Mouse (Mus musculus): ENCODE measurements around the gene Eid1. TPM values are rescaled to one million over a fixed set of nuclear protein-coding genes. Genes with fewer than 3 reads are reported as not detected.
A peak's percentile ranks its signal among the peaks of the same experiment; 100 is the strongest.

The Eid1 gene
- polyA plus RNA-seq, 1 experiment from 2014 or later: 276 TPM

DNA sequence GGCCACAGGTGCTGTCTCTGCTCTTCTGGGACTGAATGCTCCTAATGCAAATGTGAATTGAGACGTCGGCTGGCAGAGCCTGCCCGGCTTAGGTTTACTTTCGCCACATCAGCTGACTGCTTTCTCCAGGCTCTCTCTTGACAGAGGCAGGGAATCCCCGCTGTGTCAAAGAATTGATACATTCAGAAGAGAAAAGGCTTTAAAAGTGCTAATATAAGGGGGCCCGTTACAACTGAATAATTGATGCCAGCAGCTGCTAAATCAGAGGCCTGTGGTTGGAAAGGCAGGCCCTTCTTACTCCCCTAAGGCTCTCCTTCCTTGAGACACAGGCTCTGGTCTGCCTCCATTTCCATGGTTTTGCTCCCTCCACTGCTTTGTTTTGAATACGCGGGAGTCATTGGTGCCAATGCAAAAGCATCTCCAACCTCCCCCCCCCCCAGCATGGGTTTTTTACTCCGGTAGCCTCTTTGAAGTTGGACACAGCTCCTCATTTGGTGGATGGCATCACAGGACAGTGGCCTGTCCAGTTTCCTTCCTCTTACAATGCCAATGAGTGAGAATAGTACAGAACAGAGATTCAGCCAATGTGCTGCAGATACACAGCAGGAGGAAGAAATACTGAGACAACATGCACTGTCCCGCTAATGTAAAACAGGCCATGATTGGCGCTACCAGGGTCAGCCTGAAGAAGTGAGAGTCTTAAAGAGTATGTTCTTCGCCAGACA lies 32.2 kb downstream of the Eid1 start:
- Histone ChIP-seq H3K36me3 (no peaks in the 10 kb centered on the region), H3K9me3 (no peaks in the 10 kb centered on the region), H3K27me3 (no peaks in the 10 kb centered on the region), H3K4me1 (replicated peaks) (no peaks in the 10 kb centered on the region), H3K27ac (no peak overlapping the region), H3K4me3 (replicated peaks) (no peak overlapping the region), H3K4me2 (no peak overlapping the region), H3K9ac (replicated peaks) (no peak overlapping the region)
- WGBS: 49% methylated on average over 12 of the region's 12 CpGs
- no peak for ATAC-seq (ENCODE audit: insufficient number of reproducible peaks, insufficient read depth, low FRiP score, low TSS enrichment, low read depth)

DNA sequence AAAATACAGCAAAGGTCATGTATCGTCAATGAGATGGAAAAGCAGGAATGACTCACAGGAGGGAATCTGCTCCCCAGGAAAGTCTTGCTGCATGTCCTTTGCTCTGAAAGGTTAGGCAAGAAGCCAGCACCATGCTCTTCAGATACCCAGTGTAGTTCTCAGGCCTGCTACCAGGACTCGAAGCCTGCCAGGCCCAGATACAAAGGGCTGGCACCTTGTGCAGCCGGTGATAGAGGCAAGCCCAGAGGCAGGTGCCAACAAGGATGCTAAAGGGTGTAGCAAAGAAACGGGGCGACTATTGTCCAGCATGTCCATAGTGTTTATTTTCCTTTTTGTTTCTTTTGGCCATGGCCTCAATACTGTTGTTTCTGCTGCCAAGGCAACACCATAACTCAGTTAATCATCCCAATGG lies 33.6 kb downstream of the Eid1 start:
- no peak for ATAC-seq (ENCODE audit: insufficient number of reproducible peaks, insufficient read depth, low FRiP score, low TSS enrichment, low read depth)

DNA sequence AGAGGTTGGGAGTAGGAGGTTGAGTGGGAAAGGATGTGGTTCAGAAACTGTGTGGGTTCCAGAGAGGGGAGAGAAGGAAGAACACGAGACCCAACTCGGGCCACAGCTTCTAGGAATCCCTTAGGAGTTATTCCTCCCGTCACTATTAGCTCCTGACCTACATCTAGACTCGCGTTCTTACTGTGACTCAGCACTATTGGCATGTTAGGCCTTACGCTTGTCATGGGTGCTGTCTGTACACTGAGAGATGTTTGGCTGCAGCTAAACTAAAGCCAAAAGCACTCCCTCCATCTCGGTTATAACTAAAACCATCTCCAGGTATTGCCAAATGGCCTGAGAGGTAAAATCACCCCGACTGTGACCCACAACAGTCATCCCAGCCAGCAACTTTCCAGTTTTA lies 43.7 kb downstream of the Eid1 start:
- Histone ChIP-seq H3K4me2 (no peak overlapping the region), H3K4me1 (replicated peaks) (no peaks in the 10 kb centered on the region), H3K4me3 (replicated peaks) (no peak overlapping the region), H3K27ac (no peak overlapping the region), H3K9me3 (no peaks in the 10 kb centered on the region), H3K36me3 (no peaks in the 10 kb centered on the region), H3K27me3 (peaks cover 11% of the 10 kb centered on the region), H3K9ac (replicated peaks) (no peak overlapping the region)
- no peak for ATAC-seq (ENCODE audit: insufficient number of reproducible peaks, insufficient read depth, low FRiP score, low TSS enrichment, low read depth)
- 85% methylated on average over 8 of the region's 8 CpGs for WGBS

More for the DNA sequence above, 33.6 kb downstream of the Eid1 start:
- WGBS: 94% methylated on average over 5 of the region's 5 CpGs
- Histone ChIP-seq H3K9ac (replicated peaks) (no peak overlapping the region), H3K4me1 (replicated peaks) (no peaks in the 10 kb centered on the region), H3K27ac (no peak overlapping the region), H3K4me2 (no peak overlapping the region), H3K36me3 (no peaks in the 10 kb centered on the region), H3K27me3 (no peaks in the 10 kb centered on the region), H3K4me3 (replicated peaks) (no peak overlapping the region), H3K9me3 (no peaks in the 10 kb centered on the region)

DNA sequence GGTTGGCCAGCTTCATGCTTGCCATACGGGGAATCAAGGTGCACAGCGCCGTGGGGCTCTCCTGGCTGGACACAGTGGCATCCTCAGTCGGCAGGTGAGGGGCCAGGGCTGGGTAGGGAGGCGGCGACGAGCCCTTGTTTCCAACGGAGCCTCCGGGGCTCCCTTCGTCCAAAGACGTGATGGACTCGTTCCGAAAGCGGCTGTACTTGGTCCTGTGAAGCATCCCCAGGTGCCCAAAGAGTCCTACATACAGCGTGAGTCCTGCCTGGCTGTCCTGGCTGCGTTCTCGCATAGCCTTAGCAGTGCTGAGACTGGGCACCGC lies 50.2 kb downstream of the Eid1 start:
- Histone ChIP-seq H3K27ac (no peak overlapping the region), H3K27me3 (peaks cover 43% of the 10 kb centered on the region), H3K4me3 (replicated peaks) (peak overlapping the region; percentile 55), H3K4me1 (replicated peaks) (peaks cover 14% of the 10 kb centered on the region), H3K36me3 (no peaks in the 10 kb centered on the region), H3K4me2 (peak overlapping the region; percentile 100), H3K9ac (replicated peaks) (peak overlapping the region; percentile 55), H3K9me3 (no peaks in the 10 kb centered on the region)
- WGBS: under 1% methylated on average over 18 of the region's 18 CpGs
- ATAC-seq (ENCODE audit: insufficient number of reproducible peaks, insufficient read depth, low FRiP score, low TSS enrichment, low read depth): peak; percentile 39; the same call in 1 of the 2 replicates

DNA sequence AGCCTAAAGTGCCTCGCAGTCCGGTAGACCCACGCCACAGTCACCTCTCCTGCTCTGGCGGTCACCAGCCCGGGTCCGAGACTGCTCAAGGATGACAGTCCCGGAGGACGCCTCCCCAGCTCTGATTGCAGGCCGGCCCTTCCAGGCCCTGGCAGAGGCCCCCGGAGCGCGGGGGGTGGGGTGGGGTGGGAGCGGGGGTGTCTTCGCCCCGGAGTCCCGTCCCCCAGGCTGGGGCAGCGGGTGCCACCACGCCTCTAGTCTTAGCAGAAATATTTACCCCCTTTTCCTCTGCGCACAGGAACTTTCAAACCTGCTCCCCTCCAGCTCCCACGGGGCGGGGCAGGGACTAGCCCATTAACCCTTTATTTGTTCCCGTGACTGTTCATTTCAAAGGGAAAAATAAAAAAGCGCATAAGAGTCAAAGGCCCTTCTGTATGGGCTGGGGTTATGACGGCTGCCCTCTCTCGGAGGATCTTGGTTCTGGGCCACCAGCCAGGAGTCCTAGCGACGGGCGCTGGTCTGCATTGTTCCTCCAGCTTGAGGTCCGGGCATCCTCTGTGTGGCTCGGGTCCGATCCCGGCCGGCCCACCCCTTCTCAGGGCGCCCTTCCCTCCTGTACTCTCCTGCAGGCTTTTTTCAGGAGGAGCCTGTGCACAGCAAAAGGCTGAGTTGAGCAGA lies 50.7 kb downstream of the Eid1 start:
- no peak overlapping the region; the same call in 1 of the 2 replicates for H3K27ac ChIP-seq
- H3K4me1 ChIP-seq (replicated peaks): peaks cover 14% of the 10 kb centered on the region
- WGBS: under 1% methylated on average over 34 of the region's 34 CpGs

DNA sequence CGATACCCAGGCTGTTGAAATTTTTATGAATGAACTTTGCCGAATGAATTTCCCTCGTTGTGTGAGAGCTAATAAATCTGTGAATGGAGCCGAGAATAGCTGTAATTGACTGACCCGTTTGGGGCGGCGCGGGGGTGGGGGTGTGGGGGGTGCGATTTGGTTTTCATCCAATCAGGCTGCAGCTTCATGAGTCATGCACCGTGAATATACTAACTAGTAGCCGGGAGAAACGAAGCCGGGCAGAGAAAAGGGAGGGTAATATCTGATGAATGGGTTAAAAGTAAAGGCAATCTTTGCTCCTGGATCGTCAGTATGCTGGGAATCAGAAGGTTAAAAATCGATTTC lies 51.2 kb downstream of the Eid1 start, which contains the start of gene Shc4:
Gene Shc4 (minus strand): TSS at position 63 of the 345 bp plus-strand sequence.
- Histone ChIP-seq H3K4me3 (replicated peaks) (peak within 1 kb of the TSS; percentile 55), H3K9me3 (no peaks in the 10 kb centered on the region), H3K9ac (replicated peaks) (peak within 1 kb of the TSS; percentile 55), H3K27ac (no peak within 1 kb of the TSS; the same call in 1 of the 2 replicates), H3K4me2 (peak within 1 kb of the TSS; percentile 100), H3K36me3 (no peaks in the 10 kb centered on the region), H3K27me3 (peaks cover 46% of the 10 kb centered on the region), H3K4me1 (replicated peaks) (peaks cover 14% of the 10 kb centered on the region)
- under 1% methylated on average over 15 of the region's 15 CpGs for WGBS
- peak; percentile 62 for ATAC-seq (ENCODE audit: insufficient number of reproducible peaks, insufficient read depth, low FRiP score, low TSS enrichment, low read depth)

More for the DNA sequence above, 50.7 kb downstream of the Eid1 start:
- Histone ChIP-seq H3K9me3 (no peaks in the 10 kb centered on the region), H3K27me3 (peaks cover 46% of the 10 kb centered on the region), H3K9ac (replicated peaks) (peak overlapping the region; percentile 55), H3K4me3 (replicated peaks) (peak overlapping the region; percentile 55), H3K4me2 (peak overlapping the region; percentile 100), H3K36me3 (no peaks in the 10 kb centered on the region)
- peak; percentile 74 for ATAC-seq (ENCODE audit: insufficient number of reproducible peaks, insufficient read depth, low FRiP score, low TSS enrichment, low read depth)

Other genes starting within 250 kb of the Eid1 start
- 0.20 and 0.32 TPM in 2 replicates for gene Gm9913, start 168.0 kb upstream of the Eid1 start, polyA plus RNA-seq (2016; fragmentation: Nextera tagmentation; extraction: Ambion mirVana)
- gene Fbn1, start 165.1 kb upstream of the Eid1 start, polyA plus RNA-seq (2016; fragmentation: Nextera tagmentation; extraction: Ambion mirVana): 11.5 and 14.2 TPM in 2 replicates
- 9.3 and 9.7 TPM in 2 replicates for gene Cep152, start 48.0 kb upstream of the Eid1 start, polyA plus RNA-seq (2016; fragmentation: Nextera tagmentation; extraction: Ambion mirVana)
- 1.1 and 1.2 TPM in 2 replicates for gene Shc4, start 51.1 kb downstream of the Eid1 start, polyA plus RNA-seq (2016; fragmentation: Nextera tagmentation; extraction: Ambion mirVana)
- gene Secisbp2l, start 109.8 kb downstream of the Eid1 start, polyA plus RNA-seq (2016; fragmentation: Nextera tagmentation; extraction: Ambion mirVana): 21.4 and 22.4 TPM in 2 replicates
- gene Galk2, start 186.0 kb downstream of the Eid1 start, polyA plus RNA-seq (2016; fragmentation: Nextera tagmentation; extraction: Ambion mirVana): 36.7 and 41.7 TPM in 2 replicates
- gene Cops2, start 186.0 kb downstream of the Eid1 start, polyA plus RNA-seq (2016; fragmentation: Nextera tagmentation; extraction: Ambion mirVana): 91.7 and 98.0 TPM in 2 replicates